Mouse (Mus musculus) E14TG2a.4 (cell line): ENCODE data around the gene Bud31.
A peak's percentile ranks its signal among the peaks of the same experiment; 100 is the strongest.
"Not testable (repeated sequence)": the region's sequence is repeated elsewhere in the genome, so short reads cannot be mapped to it uniquely, and the experiment has no call there.

Source experiments
- H3K27me3 ChIP-seq: 2 replicates; pipeline ENCODE4 v1.6.1; 2014; ENCODE audit warnings: low read length, control low read depth; ENCODE audit not compliant: insufficient read depth
- H3K36me3 ChIP-seq: 2 replicates; pipeline ENCODE4 v1.6.1; 2014; ENCODE audit warnings: low read length, control low read depth; ENCODE audit not compliant: insufficient read depth
- H3K4me1 ChIP-seq: replicated peaks from 2 replicates; pipeline ENCODE4 v1.6.1; 2014; ENCODE audit warnings: low read depth, low read length, control low read depth
- H3K4me3 ChIP-seq: replicated peaks from 2 replicates; pipeline ENCODE4 v1.5.1; 2014; ENCODE audit warnings: mild to moderate bottlenecking, low read length
- H3K9me3 ChIP-seq: 2 replicates; pipeline ENCODE4 v1.6.1; 2014; ENCODE audit warnings: low read length, control low read depth
- CTCF ChIP-seq: conservative IDR thresholded peaks from 2 replicates; pipeline ENCODE4 v1.5.1; 2014; ENCODE audit warnings: low read length
- NANOG ChIP-seq: IDR thresholded peaks from 2 replicates; pipeline ENCODE4 v1.6.1; 2014; ENCODE audit warnings: borderline replicate concordance, low read length, mixed read lengths
- POU5F1 ChIP-seq: IDR thresholded peaks from 2 replicates; pipeline ENCODE4 v1.6.1; 2014; ENCODE audit warnings: low read length, borderline replicate concordance

Gene Bud31

GRCm38 (mm10) chr5:145139571-145140519, at the start of gene Bud31, which contains the start of gene Pdap1:
Bud31 (plus strand) TSS chr5:145140362.
Pdap1 (minus strand) TSS chr5:145140238.
- H3K9me3 ChIP-seq = no peaks in the 10 kb centered on the region
- no peaks in the 10 kb centered on the region for H3K27me3 ChIP-seq
- TF ChIP-seq NANOG (no peak), CTCF (no peak), POU5F1 (no peak)
- peaks cover 72% of the 10 kb centered on the region for H3K36me3 ChIP-seq
- H3K4me1 ChIP-seq = peaks cover 39% of the 10 kb centered on the region
- H3K4me3 ChIP-seq = peak within 1 kb of the TSS; percentile 100

- H3K4me3 ChIP-seq = no peak overlapping the region
- no peaks in the 10 kb centered on the region for H3K9me3 ChIP-seq
- TF ChIP-seq NANOG = no peak
- no peak for TF ChIP-seq CTCF
- no peak for TF ChIP-seq POU5F1
- peaks cover 91% of the 10 kb centered on the region for H3K36me3 ChIP-seq
- peaks cover 12% of the 10 kb centered on the region for H3K4me1 ChIP-seq
- no peaks in the 10 kb centered on the region for H3K27me3 ChIP-seq
Measured at GRCm38 (mm10) chr5:145096195-145096594, 44.0 kb upstream of the Bud31 start.

- no peaks in the 10 kb centered on the region for H3K27me3 ChIP-seq
- peaks cover 15% of the 10 kb centered on the region for H3K4me1 ChIP-seq
- TF ChIP-seq CTCF (no peak), NANOG (no peak), POU5F1 (no peak)
- H3K9me3 ChIP-seq = no peaks in the 10 kb centered on the region
- peaks cover 90% of the 10 kb centered on the region for H3K36me3 ChIP-seq
- H3K4me3 ChIP-seq = no peak overlapping the region
Measured at GRCm38 (mm10) chr5:145098340-145098821, 41.8 kb upstream of the Bud31 start.

- no peak for TF ChIP-seq POU5F1
- no peak for TF ChIP-seq CTCF
- TF ChIP-seq NANOG = no peak
- H3K4me3 ChIP-seq = no peak overlapping the region
- H3K36me3 ChIP-seq = peaks cover 93% of the 10 kb centered on the region
- H3K9me3 ChIP-seq = no peaks in the 10 kb centered on the region
- H3K27me3 ChIP-seq = no peaks in the 10 kb centered on the region
- peaks cover 12% of the 10 kb centered on the region for H3K4me1 ChIP-seq
Measured at GRCm38 (mm10) chr5:145100960-145101359, 39.2 kb upstream of the Bud31 start.

- H3K27me3 ChIP-seq, H3K4me3 ChIP-seq, H3K4me1 ChIP-seq, H3K9me3 ChIP-seq: not testable (repeated sequence)
- H3K36me3 ChIP-seq = peaks cover 93% of the 10 kb centered on the region
Measured at GRCm38 (mm10) chr5:145101451-145101850, 38.7 kb upstream of the Bud31 start.

GRCm38 (mm10) chr5:145102706-145103105, 37.5 kb upstream of the Bud31 start:
- Histone ChIP-seq H3K27me3 (no peaks in the 10 kb centered on the region), H3K9me3 (no peaks in the 10 kb centered on the region), H3K4me3 (no peak overlapping the region), H3K36me3 (peaks cover 93% of the 10 kb centered on the region), H3K4me1 (peaks cover 5% of the 10 kb centered on the region; the same call in 1 of the 2 replicates)
- TF ChIP-seq POU5F1 = no peak
- no peak for TF ChIP-seq CTCF
- TF ChIP-seq NANOG = no peak

GRCm38 (mm10) chr5:145104328-145104727, 35.8 kb upstream of the Bud31 start:
- H3K4me3 ChIP-seq = no peak overlapping the region
- peaks cover 94% of the 10 kb centered on the region for H3K36me3 ChIP-seq
- H3K4me1 ChIP-seq = peaks cover 5% of the 10 kb centered on the region; the same call in 1 of the 2 replicates
- TF ChIP-seq POU5F1 (no peak), CTCF (no peak)
- H3K27me3 ChIP-seq = no peaks in the 10 kb centered on the region
- no peaks in the 10 kb centered on the region for H3K9me3 ChIP-seq

- Histone ChIP-seq H3K4me1 (peaks cover 18% of the 10 kb centered on the region), H3K4me3 (no peak overlapping the region), H3K9me3 (no peaks in the 10 kb centered on the region), H3K36me3 (peaks cover 95% of the 10 kb centered on the region), H3K27me3 (no peaks in the 10 kb centered on the region)
- TF ChIP-seq CTCF = no peak
- no peak for TF ChIP-seq NANOG
- TF ChIP-seq POU5F1 = no peak
Measured at GRCm38 (mm10) chr5:145105694-145106275, 34.4 kb upstream of the Bud31 start.

GRCm38 (mm10) chr5:145110401-145110800, 29.8 kb upstream of the Bud31 start:
- peaks cover 54% of the 10 kb centered on the region for H3K36me3 ChIP-seq
- H3K9me3 ChIP-seq = no peaks in the 10 kb centered on the region
- no peak overlapping the region for H3K4me3 ChIP-seq
- no peak for TF ChIP-seq CTCF
- no peak for TF ChIP-seq POU5F1
- TF ChIP-seq NANOG = no peak
- H3K4me1 ChIP-seq = peaks cover 29% of the 10 kb centered on the region
- H3K27me3 ChIP-seq = peaks cover 9% of the 10 kb centered on the region
